Mouse (Mus musculus) heart, adult 2 months (tissue): ENCODE measurements at regions not wholly inside any gene's neighbourhood (a gene's known extent, or its start where the extent isn't known, plus 50 kb on each side); places are given as distances from the start of the nearest gene placed in this dataset.

Experiments
- DNase-seq, 2 experiments: peaks; one replicate each; pipeline ENCODE4 v3.0.0; 2021
- H3K27ac ChIP-seq: fragments of 200-600 bp; 2 replicates; pipeline ENCODE4 v1.8.1; 2022
- H3K27me3 ChIP-seq: fragments of 200-500 bp; 2 replicates; pipeline ENCODE4 v1.6.1; 2012; ENCODE audit warnings: mild to moderate bottlenecking, low read length, inconsistent platforms, mixed read lengths; ENCODE audit not compliant: control insufficient read depth, insufficient read depth
- H3K36me3 ChIP-seq: fragments of 200-500 bp; 2 replicates; pipeline ENCODE4 v1.6.1; 2012; ENCODE audit warnings: low read length, inconsistent platforms; ENCODE audit not compliant: control insufficient read depth, insufficient read depth
- H3K4me1 ChIP-seq: fragments of 200-500 bp; 2 replicates; pipeline ENCODE4 v1.6.1; 2011; ENCODE audit warnings: low read length; ENCODE audit not compliant: control insufficient read depth, insufficient read depth
- H3K4me3 ChIP-seq: fragments of 200-600 bp; 2 replicates; pipeline ENCODE4 v1.8.1; 2022
- H3K79me2 ChIP-seq: fragments of 200-500 bp; replicated peaks from 2 replicates; pipeline ENCODE4 v1.6.1; 2012; ENCODE audit warnings: mild to moderate bottlenecking, inconsistent platforms, low read length, moderate library complexity, mixed read lengths; ENCODE audit not compliant: control insufficient read depth, insufficient read depth
- H3K9ac ChIP-seq: fragments of 200-500 bp; 2 replicates; pipeline ENCODE4 v1.6.1; 2012; ENCODE audit warnings: low read depth, mild to moderate bottlenecking, control low read depth, inconsistent platforms, low read length, mixed read lengths
- CTCF ChIP-seq: fragments of 200-600 bp; IDR thresholded peaks from 2 replicates; pipeline ENCODE4 v1.8.1; 2022; ENCODE audit warnings: antibody characterized with exemption, mild to moderate bottlenecking, moderate library complexity
- EP300 ChIP-seq: fragments of 200-500 bp; IDR thresholded peaks from 2 replicates; pipeline ENCODE4 v1.6.1; 2011; ENCODE audit warnings: low read depth, low read length, control low read depth; ENCODE audit not compliant: insufficient read depth
- POLR2A ChIP-seq: fragments of 200-500 bp; IDR thresholded peaks from 2 replicates; pipeline ENCODE4 v1.6.1; 2011; ENCODE audit warnings: mild to moderate bottlenecking, low read depth, low read length, control low read depth; ENCODE audit not compliant: insufficient read depth
- WGBS: fragments of 180-500 bp; shearing (Covaris S2); methylation state at CpG from one replicate; pipeline ENCODE4 v1.1.7; 2018; 5-methylcytosine and 5-hydroxymethylcytosine counted together
- intact Hi-C: fragments of 180-260 bp; cut with DNase I; formaldehyde crosslinking; loops from one replicate; pipeline ENCODE4 v1.15.1; 2025

DNA sequence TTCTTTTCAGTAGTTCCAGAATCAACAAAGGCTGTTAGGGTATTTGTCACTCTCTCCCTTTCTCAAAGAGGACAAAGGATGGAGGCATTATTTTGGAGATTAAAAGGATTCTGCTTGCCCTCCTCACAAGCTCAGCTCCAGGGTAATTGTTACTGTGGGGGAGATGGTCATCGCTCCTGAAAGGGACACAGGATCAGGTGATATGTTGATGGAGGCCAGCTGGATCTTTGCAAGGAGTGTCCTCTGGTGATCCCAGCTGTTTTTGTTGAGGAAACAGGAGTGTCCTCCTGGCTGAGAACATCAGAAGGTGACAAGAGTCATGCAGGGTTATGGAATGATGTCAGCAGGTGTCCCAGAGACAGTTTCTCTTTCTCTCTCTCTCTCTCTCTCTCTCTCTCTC, 119.7 kb downstream of the Cd83 start:
- H3K4me1 ChIP-seq, result peaks cover 24% of the 10 kb centered on the region
- whole genome bisulfite sequencing, result 37% methylated on average over 1 of the region's 1 CpGs
- no peak for DNase-seq
- TF ChIP-seq CTCF (no peak), POLR2A (no peak), EP300 (no peak)
- no peak overlapping the region for H3K27ac ChIP-seq
- intact Hi-C loops, result no loop called here
- H3K27me3 ChIP-seq, result no peaks in the 10 kb centered on the region
- no peak overlapping the region for H3K9ac ChIP-seq
- H3K79me2 ChIP-seq, result no peaks in the 10 kb centered on the region
- peaks cover 4% of the 10 kb centered on the region; the same call in 1 of the 2 replicates for H3K36me3 ChIP-seq
- no peak overlapping the region for H3K4me3 ChIP-seq

DNA sequence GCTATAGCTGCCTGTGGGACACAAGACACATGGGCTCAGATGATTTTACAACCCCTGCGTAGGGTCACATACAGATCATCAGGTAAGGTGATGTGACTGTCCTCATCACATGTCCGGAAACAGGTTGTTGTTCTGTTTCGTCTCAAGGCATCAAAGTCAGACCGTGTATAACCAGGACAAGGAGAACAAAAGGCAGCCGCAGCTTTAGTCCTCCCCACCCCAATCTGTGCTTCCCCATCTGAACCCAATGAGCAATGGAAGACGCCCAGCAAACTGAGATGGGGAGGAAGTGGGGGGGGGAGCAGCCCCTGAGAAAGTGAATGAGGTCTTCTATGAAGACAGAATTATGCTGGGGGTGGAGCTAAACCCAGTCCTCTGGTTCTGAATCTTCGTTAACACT, 121.7 kb downstream of the Cd83 start:
- no peak for TF ChIP-seq EP300
- no peak for TF ChIP-seq CTCF
- no peak for TF ChIP-seq POLR2A
- no peak overlapping the region for H3K27ac ChIP-seq
- no peaks in the 10 kb centered on the region for H3K27me3 ChIP-seq
- intact Hi-C loops, result loop anchor here (5.0 kb wide), 1 partner anchor 141 kb away; no protein-coding TSS in a partner anchor
- H3K9ac ChIP-seq, result no peak overlapping the region
- 80% methylated on average over 7 of the region's 7 CpGs for WGBS
- H3K4me1 ChIP-seq, result peaks cover 19% of the 10 kb centered on the region
- H3K36me3 ChIP-seq, result peaks cover 4% of the 10 kb centered on the region; the same call in 1 of the 2 replicates
- no peaks in the 10 kb centered on the region for H3K79me2 ChIP-seq
- no peak for DNase-seq
- no peak overlapping the region for H3K4me3 ChIP-seq

DNA sequence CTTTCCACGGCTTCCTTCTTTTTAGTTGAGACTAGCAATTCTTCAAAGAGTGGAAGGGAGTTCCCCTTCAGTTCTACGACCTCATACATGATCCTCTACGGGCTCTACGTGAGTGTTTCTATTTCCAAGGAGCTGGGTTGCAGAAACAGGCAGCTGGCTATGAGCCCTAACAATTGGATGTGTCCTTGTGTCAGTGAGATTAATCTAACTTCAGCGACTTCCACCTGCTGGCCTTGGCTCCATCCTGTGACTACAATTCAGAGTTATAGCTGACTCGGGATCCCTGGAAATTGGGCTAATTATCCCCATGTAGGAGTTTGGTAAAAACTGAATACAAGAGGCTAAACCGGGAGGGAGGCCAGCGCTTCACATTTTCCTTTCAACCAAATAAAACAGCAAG, 122.8 kb downstream of the Cd83 start:
- Histone ChIP-seq H3K79me2 (no peaks in the 10 kb centered on the region), H3K27me3 (no peaks in the 10 kb centered on the region), H3K36me3 (peaks cover 4% of the 10 kb centered on the region; the same call in 1 of the 2 replicates), H3K4me1 (peaks cover 19% of the 10 kb centered on the region), H3K4me3 (no peak overlapping the region; the same call in 1 of the 2 replicates), H3K27ac (peak overlapping the region; percentile 81), H3K9ac (no peak overlapping the region)
- TF ChIP-seq EP300, result no peak
- TF ChIP-seq POLR2A, result no peak
- no peak for TF ChIP-seq CTCF
- intact Hi-C loops, result loop anchor here (5.0 kb wide), 1 partner anchor 140 kb away; no protein-coding TSS in a partner anchor
- peak in 1 of 2 experiments; percentile 29 for DNase-seq
- WGBS, result 29% methylated on average over 8 of the region's 8 CpGs

DNA sequence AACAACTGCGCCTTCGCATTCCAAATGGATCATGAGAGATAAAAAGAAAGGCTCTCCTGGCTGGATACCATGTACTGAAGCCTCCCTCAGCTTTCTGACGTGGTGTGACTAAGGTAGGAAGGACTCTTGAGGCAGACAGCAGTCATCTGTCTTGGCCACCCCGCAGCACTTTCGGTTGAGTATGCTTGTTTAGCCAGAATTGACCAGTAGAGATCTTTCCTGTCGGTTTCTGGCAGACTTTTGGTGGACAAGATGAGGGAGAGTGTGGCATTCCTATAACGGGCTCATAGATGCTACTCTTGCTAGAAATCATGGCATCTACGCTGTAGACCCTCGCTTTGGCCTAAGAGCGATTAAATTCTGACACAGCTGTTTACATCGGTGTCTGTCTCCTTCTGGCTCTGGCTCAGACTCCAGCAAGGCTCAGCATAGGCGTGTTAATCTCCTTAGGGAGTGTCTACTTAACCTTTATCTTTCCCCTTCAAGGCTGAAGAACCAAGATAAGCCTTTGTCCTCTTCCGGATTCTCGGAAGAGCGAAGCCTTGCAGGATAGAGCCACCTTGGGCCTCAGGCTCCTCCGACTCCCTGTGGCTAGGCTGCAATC, 123.6 kb downstream of the Cd83 start:
- Histone ChIP-seq H3K4me3 (peak overlapping the region; percentile 31; the same call in 1 of the 2 replicates), H3K79me2 (no peaks in the 10 kb centered on the region), H3K4me1 (peaks cover 17% of the 10 kb centered on the region), H3K9ac (peak overlapping the region; percentile 11), H3K36me3 (peaks cover 4% of the 10 kb centered on the region; the same call in 1 of the 2 replicates), H3K27ac (peak overlapping the region; percentile 81), H3K27me3 (no peaks in the 10 kb centered on the region)
- peak; percentile 57; the same call in 1 of the 2 replicates for TF ChIP-seq POLR2A
- peak; percentile 76; the same call in 1 of the 2 replicates for TF ChIP-seq EP300
- no peak for TF ChIP-seq CTCF
- WGBS, result 36% methylated on average over 16 of the region's 16 CpGs
- DNase-seq, result peak; percentile 50 to 56
- intact Hi-C loops, result loop anchor here (5.0 kb wide), 1 partner anchor 139 kb away; no protein-coding TSS in a partner anchor

DNA sequence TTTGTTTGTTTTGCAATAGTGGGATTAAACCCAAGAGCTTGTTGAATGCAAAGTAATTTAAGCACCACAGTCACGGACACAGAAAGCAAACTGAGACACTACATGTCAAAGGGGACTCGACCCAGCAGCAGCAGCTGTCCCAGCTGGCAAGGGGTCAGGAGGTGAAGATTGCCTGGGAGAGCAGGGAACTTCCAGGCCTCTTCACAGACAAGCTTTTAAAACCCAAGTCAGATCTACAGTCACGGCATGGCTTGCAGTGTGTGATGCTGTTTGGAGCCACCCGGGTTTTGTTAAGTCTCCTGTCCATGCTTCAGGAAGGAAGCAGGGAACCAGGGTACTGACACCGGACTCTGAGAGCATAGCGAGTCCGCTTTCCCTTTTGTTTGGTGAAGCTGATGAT, 125.4 kb downstream of the Cd83 start:
- TF ChIP-seq CTCF, result no peak
- TF ChIP-seq EP300, result no peak
- TF ChIP-seq POLR2A, result no peak
- peaks cover 4% of the 10 kb centered on the region; the same call in 1 of the 2 replicates for H3K36me3 ChIP-seq
- DNase-seq, result no peak
- intact Hi-C loops, result loop anchor here (5.0 kb wide), 1 partner anchor 137 kb away; no protein-coding TSS in a partner anchor
- H3K27ac ChIP-seq, result no peak overlapping the region
- H3K4me3 ChIP-seq, result no peak overlapping the region
- H3K4me1 ChIP-seq, result peaks cover 12% of the 10 kb centered on the region
- H3K9ac ChIP-seq, result no peak overlapping the region
- no peaks in the 10 kb centered on the region for H3K79me2 ChIP-seq
- H3K27me3 ChIP-seq, result no peaks in the 10 kb centered on the region
- 40% methylated on average over 7 of the region's 7 CpGs for WGBS

DNA sequence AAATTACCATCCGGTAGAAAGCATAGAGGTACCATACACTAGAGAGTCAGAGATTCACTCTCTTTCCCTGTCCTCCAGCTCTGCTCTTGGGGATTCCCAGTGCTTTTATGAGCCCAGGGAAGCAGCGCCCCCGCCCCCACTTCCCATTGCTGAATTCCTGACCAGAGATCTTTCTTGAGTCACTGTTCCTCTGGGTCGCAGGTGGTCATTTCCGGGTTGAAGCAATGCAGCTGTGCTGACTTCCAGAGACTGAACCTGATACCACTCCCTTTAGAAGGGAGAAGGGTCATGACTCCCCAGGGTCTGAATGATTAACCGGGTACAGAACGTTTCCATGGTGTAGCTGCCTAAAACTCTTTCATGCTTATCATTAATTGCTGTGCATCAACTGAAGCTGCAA, 128.9 kb downstream of the Cd83 start:
- Histone ChIP-seq H3K36me3 (no peaks in the 10 kb centered on the region), H3K9ac (no peak overlapping the region), H3K4me1 (peaks cover 7% of the 10 kb centered on the region), H3K79me2 (no peaks in the 10 kb centered on the region), H3K4me3 (no peak overlapping the region), H3K27ac (no peak overlapping the region), H3K27me3 (no peaks in the 10 kb centered on the region)
- 42% methylated on average over 7 of the region's 7 CpGs for WGBS
- TF ChIP-seq CTCF (no peak), POLR2A (no peak), EP300 (no peak)
- no peak for DNase-seq
- intact Hi-C loops, result no loop called here
